Mouse (Mus musculus) limb, embryonic 14.5 days (tissue): ENCODE measurements around the gene Kcna3. TPM values are rescaled to one million over a fixed set of nuclear protein-coding genes. Genes with fewer than 3 reads are reported as not detected.
A peak's percentile ranks its signal among the peaks of the same experiment; 100 is the strongest.

Source experiments
- ATAC-seq: fragments of 200-750 bp; cut with Nextera tagmentation; 2 replicates; pipeline ENCODE4 v1.8.0; 2017; ENCODE audit warnings: low read depth, moderate number of reproducible peaks, moderate TSS enrichment; ENCODE audit not compliant: low FRiP score
- DNase-seq: peaks from one replicate; pipeline ENCODE4 v3.0.0-alpha.2; 2015; ENCODE audit warnings: low spot score
- H3K27ac ChIP-seq: fragments of 300-500 bp; sonication (generic); replicated peaks from 2 replicates; pipeline ENCODE4 v1.5.1; 2014; ENCODE audit warnings: low read depth, mild to moderate bottlenecking, low read length, moderate library complexity, mixed read lengths
- H3K27me3 ChIP-seq: fragments of 300-500 bp; sonication (generic); 2 replicates; pipeline ENCODE4 v1.6.1; 2014; ENCODE audit warnings: low read length, mixed read lengths; ENCODE audit not compliant: control insufficient read depth, insufficient read depth
- H3K36me3 ChIP-seq: fragments of 300-500 bp; sonication (generic); 2 replicates; pipeline ENCODE4 v1.6.1; 2014; ENCODE audit warnings: mild to moderate bottlenecking, low read length, moderate library complexity, mixed read lengths; ENCODE audit not compliant: control insufficient read depth, insufficient read depth
- H3K4me1 ChIP-seq: fragments of 300-500 bp; sonication (generic); 2 replicates; pipeline ENCODE4 v1.6.1; 2014; ENCODE audit warnings: antibody characterized with exemption, low read length, mixed read lengths; ENCODE audit not compliant: control insufficient read depth, insufficient read depth
- H3K4me2 ChIP-seq: fragments of 300-500 bp; sonication (generic); replicated peaks from 2 replicates; pipeline ENCODE4 v1.6.1; 2014; ENCODE audit warnings: low read depth, mild to moderate bottlenecking, low read length, moderate library complexity; ENCODE audit not compliant: severe bottlenecking
- H3K4me3 ChIP-seq: fragments of 300-500 bp; sonication (generic); replicated peaks from 2 replicates; pipeline ENCODE4 v1.5.1; 2014; ENCODE audit warnings: low read length
- H3K9ac ChIP-seq: fragments of 300-500 bp; sonication (generic); 2 replicates; pipeline ENCODE4 v1.6.1; 2014; ENCODE audit warnings: mild to moderate bottlenecking, low read depth, low read length, moderate library complexity; ENCODE audit not compliant: severe bottlenecking
- H3K9me3 ChIP-seq: fragments of 300-500 bp; sonication (generic); 2 replicates; pipeline ENCODE4 v1.6.1; 2016; ENCODE audit warnings: low read length; ENCODE audit not compliant: control insufficient read depth
- POLR2A ChIP-seq: fragments of 200-500 bp; IDR thresholded peaks from 2 replicates; pipeline ENCODE4 v1.8.0; 2012; ENCODE audit warnings: inconsistent platforms, mild to moderate bottlenecking, moderate library complexity, borderline replicate concordance; ENCODE audit not compliant: insufficient read depth, insufficient read length; ENCODE audit errors: extremely low read depth
- WGBS: fragments of 180-500 bp; shearing (Covaris S2); extraction: QIAGEN DNeasy Blood & Tissue Kit; methylation state at CpG from one replicate; pipeline ENCODE4 v1.1.7; 2014; 5-methylcytosine and 5-hydroxymethylcytosine counted together
- polyA plus RNA-seq, 2 experiments: library from polyadenylated mRNA; depleted of rRNA in 1 of 2; stranded (reverse) in 1 of 2; unstranded in 1 of 2; fragments of >200 nt; fragmentation: Nextera tagmentation in 1 of 2; extraction: Ambion mirVana in 1 of 2; gene quantifications; 2 replicates each; pipeline versions ENCODE4 v1.2.1 to v1.2.3; 2012 to 2014

The Kcna3 gene
- polyA plus RNA-seq, 2 experiments: 0.69 to 1.1 TPM

GRCm38 (mm10) chr3:107038661-107039223 lies 2.8 kb downstream of the Kcna3 start:
- H3K4me2 ChIP-seq: no peak overlapping the region
- TF ChIP-seq POLR2A: no peak
- H3K36me3 ChIP-seq: no peaks in the 10 kb centered on the region
- no peak overlapping the region for H3K4me3 ChIP-seq
- ATAC-seq (no peak), DNase-seq (no peak)
- 59% methylated on average over 10 of the region's 10 CpGs for WGBS
- no peak overlapping the region for H3K27ac ChIP-seq
- no peaks in the 10 kb centered on the region for H3K9me3 ChIP-seq
- peaks cover 8% of the 10 kb centered on the region; the same call in 1 of the 2 replicates for H3K27me3 ChIP-seq
- H3K4me1 ChIP-seq: 0 out of 2 replicates have a peak, but pooled peaks cover 2% of the 10 kb centered on the region
- no peak overlapping the region for H3K9ac ChIP-seq

GRCm38 (mm10) chr3:107039306-107039705 lies 3.3 kb downstream of the Kcna3 start:
- H3K4me3 ChIP-seq: no peak overlapping the region
- H3K27ac ChIP-seq: no peak overlapping the region
- H3K4me2 ChIP-seq: 0 out of 2 replicates have a peak overlapping the region, but pooled peaks have one; percentile 4
- H3K27me3 ChIP-seq: peaks cover 8% of the 10 kb centered on the region; the same call in 1 of the 2 replicates
- 0 out of 2 replicates have a peak, but pooled peaks cover 2% of the 10 kb centered on the region for H3K4me1 ChIP-seq
- no peaks in the 10 kb centered on the region for H3K9me3 ChIP-seq
- H3K36me3 ChIP-seq: no peaks in the 10 kb centered on the region
- DNase-seq (no peak), ATAC-seq (no peak)
- TF ChIP-seq POLR2A: no peak
- H3K9ac ChIP-seq: no peak overlapping the region

- WGBS: 84% methylated on average over 3 of the region's 3 CpGs
- no peak for DNase-seq
- H3K9ac ChIP-seq: no peak overlapping the region
- 0 out of 2 replicates have a peak, but pooled peaks cover 2% of the 10 kb centered on the region for H3K4me1 ChIP-seq
- no peaks in the 10 kb centered on the region for H3K9me3 ChIP-seq
- TF ChIP-seq POLR2A: no peak
- ATAC-seq: no peak
- H3K4me3 ChIP-seq: no peak overlapping the region
- H3K27me3 ChIP-seq: peaks cover 8% of the 10 kb centered on the region; the same call in 1 of the 2 replicates
- H3K36me3 ChIP-seq: no peaks in the 10 kb centered on the region
- no peak overlapping the region for H3K4me2 ChIP-seq
- H3K27ac ChIP-seq: no peak overlapping the region
Measured at GRCm38 (mm10) chr3:107040408-107040807, 4.4 kb downstream of the Kcna3 start.

- WGBS: 82% methylated on average over 1 of the region's 1 CpGs
- no peak overlapping the region for H3K4me3 ChIP-seq
- no peaks in the 10 kb centered on the region for H3K9me3 ChIP-seq
- DNase-seq: no peak
- no peak overlapping the region for H3K27ac ChIP-seq
- H3K9ac ChIP-seq: no peak overlapping the region
- H3K4me2 ChIP-seq: no peak overlapping the region
- 0 out of 2 replicates have a peak, but pooled peaks cover under 1% of the 10 kb centered on the region for H3K4me1 ChIP-seq
- no peak for ATAC-seq
- TF ChIP-seq POLR2A: no peak
- H3K27me3 ChIP-seq: peaks cover 7% of the 10 kb centered on the region; the same call in 1 of the 2 replicates
- no peaks in the 10 kb centered on the region for H3K36me3 ChIP-seq
Measured at GRCm38 (mm10) chr3:107041718-107042117, 5.7 kb downstream of the Kcna3 start.

DNA sequence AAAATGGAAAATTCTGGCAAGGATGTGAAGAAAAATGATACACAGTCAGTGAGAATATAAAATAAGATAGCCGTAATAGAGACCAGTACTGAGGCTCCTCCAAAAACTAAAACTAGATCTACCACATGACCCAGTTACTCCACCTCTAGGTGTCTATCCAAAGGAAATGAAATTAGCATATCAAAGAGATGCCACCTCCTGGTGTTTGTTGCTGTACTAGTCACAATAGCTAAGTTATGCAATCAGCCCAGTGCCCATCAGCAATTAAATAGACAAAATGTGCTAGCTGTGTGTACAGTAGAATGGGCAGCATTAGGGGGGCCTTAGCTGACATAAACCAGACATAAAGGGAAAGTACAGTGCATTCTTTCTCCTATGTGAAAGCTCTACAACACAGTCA lies 25.5 kb downstream of the Kcna3 start:
- H3K4me2 ChIP-seq: no peak overlapping the region
- ATAC-seq: no peak
- H3K27ac ChIP-seq: no peak overlapping the region
- TF ChIP-seq POLR2A: no peak
- no peaks in the 10 kb centered on the region for H3K9me3 ChIP-seq
- no peak overlapping the region for H3K9ac ChIP-seq
- no peaks in the 10 kb centered on the region for H3K36me3 ChIP-seq
- WGBS: 89% methylated on average over 1 of the region's 1 CpGs
- no peaks in the 10 kb centered on the region for H3K4me1 ChIP-seq
- no peak overlapping the region for H3K4me3 ChIP-seq
- no peak for DNase-seq
- H3K27me3 ChIP-seq: no peaks in the 10 kb centered on the region

- Histone ChIP-seq H3K4me2 (no peak overlapping the region), H3K9me3 (no peaks in the 10 kb centered on the region), H3K4me3 (no peak overlapping the region), H3K4me1 (no peaks in the 10 kb centered on the region), H3K27me3 (no peaks in the 10 kb centered on the region), H3K27ac (no peak overlapping the region), H3K9ac (no peak overlapping the region), H3K36me3 (no peaks in the 10 kb centered on the region)
- 61% methylated on average over 1 of the region's 1 CpGs for WGBS
- ATAC-seq (no peak), DNase-seq (no peak)
- no peak for TF ChIP-seq POLR2A
Measured at GRCm38 (mm10) chr3:107062771-107063170, 26.8 kb downstream of the Kcna3 start.
